Mouse (Mus musculus) testis, adult 2 months (tissue): Measurements from ENCODE around the gene 2010300C02Rik. TPM values are rescaled to one million over a fixed set of nuclear protein-coding genes. Genes with fewer than 3 reads are reported as not detected.

Experiments used
- H3K27ac ChIP-seq: fragments of 200-500 bp; 2 replicates; pipeline ENCODE4 v1.5.1; 2012; ENCODE audit warnings: low read depth, low read length; ENCODE audit not compliant: control insufficient read depth, insufficient read depth
- H3K27me3 ChIP-seq: fragments of 200-500 bp; 2 replicates; pipeline ENCODE4 v1.6.1; 2012; ENCODE audit warnings: mild to moderate bottlenecking, low read length, moderate library complexity; ENCODE audit not compliant: control insufficient read depth, insufficient read depth
- H3K36me3 ChIP-seq: fragments of 200-500 bp; 2 replicates; pipeline ENCODE4 v1.6.1; 2012; ENCODE audit warnings: mild to moderate bottlenecking, low read length; ENCODE audit not compliant: control insufficient read depth, insufficient read depth
- H3K4me1 ChIP-seq: fragments of 200-500 bp; 2 replicates; pipeline ENCODE4 v1.6.1; 2012; ENCODE audit warnings: low read length; ENCODE audit not compliant: control insufficient read depth, insufficient read depth
- H3K4me3 ChIP-seq: fragments of 200-500 bp; 2 replicates; pipeline ENCODE4 v1.5.1; 2012; ENCODE audit warnings: low read depth, mild to moderate bottlenecking, low read length, moderate library complexity, mixed read lengths; ENCODE audit not compliant: control insufficient read depth
- CTCF ChIP-seq: fragments of 200-500 bp; IDR thresholded peaks from 2 replicates; pipeline ENCODE4 v1.5.1; 2012; ENCODE audit warnings: low read depth, mild to moderate bottlenecking, inconsistent platforms, low read length, moderate library complexity; ENCODE audit not compliant: control insufficient read depth, insufficient read depth, insufficient replicate concordance
- POLR2A ChIP-seq: fragments of 200-500 bp; IDR thresholded peaks from 2 replicates; pipeline ENCODE4 v1.6.1; 2012; ENCODE audit warnings: low read depth, mild to moderate bottlenecking, inconsistent platforms, low read length, moderate library complexity; ENCODE audit not compliant: control insufficient read depth
- polyA plus RNA-seq: library from polyadenylated mRNA; depleted of rRNA; stranded (reverse); fragments of >200 nt; gene quantifications from 2 replicates; pipeline ENCODE4 v1.2.3, GENCODE M21; 2012

2010300C02Rik gene
- polyA plus RNA-seq, 1 experiment = 2.2 TPM

- H3K36me3 ChIP-seq = no peaks in the 10 kb centered on the region
- no peak for TF ChIP-seq CTCF
- TF ChIP-seq POLR2A = no peak
- no peak overlapping the region for H3K4me3 ChIP-seq
- peaks cover 8% of the 10 kb centered on the region for H3K4me1 ChIP-seq
- no peaks in the 10 kb centered on the region for H3K27me3 ChIP-seq
- H3K27ac ChIP-seq = no peak overlapping the region
These were observed 91.1 kb downstream of the 2010300C02Rik start for GRCm38 (mm10) chr1:37628749-37629148.

GRCm38 (mm10) chr1:37624185-37624584 is 95.7 kb downstream of the 2010300C02Rik start:
- Histone ChIP-seq H3K36me3 (no peaks in the 10 kb centered on the region), H3K4me1 (peaks cover 10% of the 10 kb centered on the region), H3K4me3 (no peak overlapping the region), H3K27me3 (no peaks in the 10 kb centered on the region), H3K27ac (no peak overlapping the region)
- no peak; the same call in 1 of the 2 replicates for TF ChIP-seq CTCF
- no peak for TF ChIP-seq POLR2A

GRCm38 (mm10) chr1:37622049-37622448 is 97.8 kb downstream of the 2010300C02Rik start:
- TF ChIP-seq POLR2A = no peak
- TF ChIP-seq CTCF = no peak
- no peak overlapping the region for H3K4me3 ChIP-seq

GRCm38 (mm10) chr1:37619542-37619941 is 100.3 kb downstream of the 2010300C02Rik start:
- Histone ChIP-seq H3K4me1 (peaks cover 17% of the 10 kb centered on the region), H3K27me3 (no peaks in the 10 kb centered on the region), H3K4me3 (no peak overlapping the region), H3K36me3 (no peaks in the 10 kb centered on the region), H3K27ac (no peak overlapping the region)
- no peak for TF ChIP-seq CTCF
- no peak for TF ChIP-seq POLR2A

More at GRCm38 (mm10) chr1:37622049-37622448, 97.8 kb downstream of the 2010300C02Rik start:
- Histone ChIP-seq H3K4me1 (peaks cover 10% of the 10 kb centered on the region), H3K27me3 (no peaks in the 10 kb centered on the region), H3K36me3 (no peaks in the 10 kb centered on the region), H3K27ac (no peak overlapping the region)

GRCm38 (mm10) chr1:37617047-37617446 is 102.8 kb downstream of the 2010300C02Rik start:
- H3K27ac ChIP-seq = no peak overlapping the region

GRCm38 (mm10) chr1:37616569-37616968 is 103.3 kb downstream of the 2010300C02Rik start:
- H3K27ac ChIP-seq = no peak overlapping the region
- H3K4me3 ChIP-seq = peak overlapping the region; percentile 72
- H3K36me3 ChIP-seq = no peaks in the 10 kb centered on the region
- H3K27me3 ChIP-seq = no peaks in the 10 kb centered on the region
- TF ChIP-seq CTCF = no peak
- TF ChIP-seq POLR2A = no peak
- H3K4me1 ChIP-seq = peaks cover 16% of the 10 kb centered on the region

More at GRCm38 (mm10) chr1:37617047-37617446, 102.8 kb downstream of the 2010300C02Rik start:
- Histone ChIP-seq H3K36me3 (no peaks in the 10 kb centered on the region), H3K4me3 (peak overlapping the region; percentile 72), H3K4me1 (peaks cover 16% of the 10 kb centered on the region), H3K27me3 (no peaks in the 10 kb centered on the region)
- no peak for TF ChIP-seq CTCF
- no peak for TF ChIP-seq POLR2A

GRCm38 (mm10) chr1:37615290-37616040 is 104.4 kb downstream of the 2010300C02Rik start:
- no peak overlapping the region for H3K27ac ChIP-seq
- no peaks in the 10 kb centered on the region for H3K27me3 ChIP-seq
- peaks cover 16% of the 10 kb centered on the region for H3K4me1 ChIP-seq
- H3K4me3 ChIP-seq = peak overlapping the region; percentile 74
- TF ChIP-seq POLR2A (no peak), CTCF (no peak)
- H3K36me3 ChIP-seq = no peaks in the 10 kb centered on the region
